Mouse (Mus musculus): ENCODE results near the gene 4430402I18Rik.

DNA sequence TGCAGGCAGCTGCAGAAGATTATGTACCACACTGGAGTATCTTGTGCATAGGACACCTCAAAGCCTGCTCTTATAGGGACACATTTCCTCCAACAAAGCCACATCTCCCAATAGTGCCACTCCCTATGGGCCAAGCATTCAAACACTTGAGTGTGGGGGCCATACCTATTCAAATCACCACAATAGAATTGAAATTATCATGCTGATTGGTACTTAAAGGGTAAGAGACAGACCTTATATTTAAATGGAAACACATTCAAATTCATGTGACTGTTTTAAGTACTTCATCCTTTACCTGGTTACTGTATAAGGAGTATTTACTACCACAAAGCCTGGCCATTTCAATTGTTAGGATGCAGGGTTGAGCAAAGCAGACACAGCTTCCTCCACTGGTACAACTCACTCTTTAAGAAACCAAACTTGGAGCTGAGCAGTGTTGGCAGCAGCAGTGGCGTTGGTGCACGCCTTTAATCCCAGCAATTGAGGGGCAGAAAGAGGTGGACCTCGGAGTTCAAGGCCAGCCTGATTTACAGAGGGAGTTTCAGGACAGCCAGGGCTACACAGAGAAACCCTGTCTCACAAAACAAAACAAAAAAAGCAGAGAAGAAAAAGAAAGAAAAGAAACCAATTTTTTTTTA lies 40.6 kb upstream of the 4430402I18Rik start:
- TF ChIP-seq CTCF (IDR thresholded peaks at IDR 0.05; ENCODE audit: control insufficient read depth, insufficient read depth, insufficient read length) (no peak), FOSL1 (IDR thresholded peaks at IDR 0.05; ENCODE audit: insufficient read depth, low read length, poor library complexity, severe bottlenecking) (no peak), MAX (IDR thresholded peaks at IDR 0.05) (no peak), CEBPB (IDR thresholded peaks at IDR 0.05; ENCODE audit: low read depth) (no peak), MYOG (IDR thresholded peaks at IDR 0.05; ENCODE audit: control insufficient read depth, extremely low read depth, insufficient read length) (no peak), USF1 (IDR thresholded peaks at IDR 0.05; ENCODE audit: low read depth) (no peak), MYOD1 (IDR thresholded peaks at IDR 0.05; ENCODE audit: control insufficient read depth, insufficient read length, low read depth) (no peak)

Measured in C2C12 (cell line).